Mouse (Mus musculus) ES-Bruce4 (cell line): Measurements from ENCODE around the gene Zfp239.

Experiments
- EP300 ChIP-seq: IDR thresholded peaks from 2 replicates; pipeline ENCODE4 v1.6.1; 2011; ENCODE audit warnings: low read depth, low read length; ENCODE audit not compliant: insufficient read depth
- POLR2A ChIP-seq: IDR thresholded peaks from one replicate; pipeline ENCODE4 v1.8.1; 2011; ENCODE audit warnings: low read length; ENCODE audit not compliant: insufficient read depth

- TF ChIP-seq EP300, result no peak
- TF ChIP-seq POLR2A, result no peak
Observed at GRCm38 (mm10) chr6:117900126-117901080, 38.5 kb downstream of the Zfp239 start, which contains the start of gene Hnrnpf.
